Mouse (Mus musculus) lung, postnatal 0 days (tissue): ENCODE results near the gene Supt3.

ENCODE experiments used
- CTCF ChIP-seq: IDR thresholded peaks from 2 replicates; pipeline ENCODE4 v1.5.1; 2016; ENCODE audit warnings: antibody characterized with exemption, mild to moderate bottlenecking
- EP300 ChIP-seq: IDR thresholded peaks from 2 replicates; pipeline ENCODE4 v1.6.1; 2016; ENCODE audit warnings: antibody characterized with exemption, mild to moderate bottlenecking, control low read depth

DNA sequence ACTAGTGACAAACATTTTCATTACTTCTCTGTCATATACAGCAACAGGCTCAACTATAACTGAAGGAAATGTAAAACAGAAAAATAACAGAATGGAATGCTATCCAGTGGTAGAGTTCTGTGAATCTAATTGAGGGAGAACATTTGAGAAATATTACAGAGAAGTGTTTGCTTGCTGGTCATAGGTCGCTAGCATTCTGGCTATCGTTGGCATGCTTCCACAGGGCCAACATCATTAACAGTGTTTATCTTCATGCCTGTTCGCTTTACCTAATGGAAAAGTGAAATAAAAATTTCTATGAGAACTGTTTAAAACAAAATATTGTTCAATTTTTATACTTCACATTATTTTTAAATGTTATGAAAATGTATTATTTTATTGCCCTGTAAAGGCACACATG, 290.5 kb downstream of the Supt3 start:
- TF ChIP-seq CTCF (no peak), EP300 (no peak)
